Mouse (Mus musculus): ENCODE measurements around the gene H2-DMb1.

DNA sequence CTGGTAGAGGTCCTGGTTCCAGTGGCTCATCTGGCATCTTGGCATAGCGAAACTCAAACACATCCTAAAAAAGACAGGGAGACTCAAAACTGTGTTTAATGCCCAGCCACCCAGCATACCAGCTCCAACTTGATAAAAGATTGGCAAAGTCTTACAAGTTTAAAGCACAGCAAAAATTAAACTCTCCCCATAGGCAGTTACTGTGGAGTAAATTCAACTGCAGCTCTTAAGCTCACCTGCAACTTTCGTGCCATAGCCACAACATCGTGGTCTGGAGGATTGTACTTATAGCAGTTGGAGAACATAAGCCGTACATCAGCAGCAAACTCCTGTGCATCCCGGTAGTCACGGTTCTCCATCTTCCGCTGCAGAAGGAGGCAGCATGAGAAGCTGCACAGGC is 38.8 kb upstream of the H2-DMb1 start:
- TF ChIP-seq CTCF (conservative IDR thresholded peaks at IDR 0.05; ENCODE audit: low read length), result no peak
- TF ChIP-seq POU5F1 (IDR thresholded peaks at IDR 0.05; ENCODE audit: borderline replicate concordance, low read length), result no peak
- TF ChIP-seq NANOG (IDR thresholded peaks at IDR 0.05; ENCODE audit: borderline replicate concordance, low read length), result no peak
